Mouse (Mus musculus) MEL (cell line): ENCODE measurements at regions not wholly inside any gene's neighbourhood (a gene's known extent, or its start where the extent isn't known, plus 50 kb on each side); places are given as distances from the start of the nearest gene placed in this dataset.

Source experiments
- HCFC1 ChIP-seq: IDR thresholded peaks from 2 replicates; pipeline ENCODE4 v1.6.1; 2012; ENCODE audit warnings: low read depth, mild to moderate bottlenecking, inconsistent platforms, low read length, improper control_type of control experiment, moderate library complexity
- POLR2AphosphoS5 ChIP-seq: IDR thresholded peaks from 2 replicates; pipeline ENCODE4 v1.6.1; 2012; ENCODE audit warnings: low read depth, borderline replicate concordance, mild to moderate bottlenecking, inconsistent platforms, low read length, moderate library complexity, mixed read lengths
- ZKSCAN1 ChIP-seq: IDR thresholded peaks from 2 replicates; pipeline ENCODE4 v1.6.1; 2012; ENCODE audit warnings: low read depth, mild to moderate bottlenecking, inconsistent platforms, low read length, improper control_type of control experiment, moderate library complexity

DNA sequence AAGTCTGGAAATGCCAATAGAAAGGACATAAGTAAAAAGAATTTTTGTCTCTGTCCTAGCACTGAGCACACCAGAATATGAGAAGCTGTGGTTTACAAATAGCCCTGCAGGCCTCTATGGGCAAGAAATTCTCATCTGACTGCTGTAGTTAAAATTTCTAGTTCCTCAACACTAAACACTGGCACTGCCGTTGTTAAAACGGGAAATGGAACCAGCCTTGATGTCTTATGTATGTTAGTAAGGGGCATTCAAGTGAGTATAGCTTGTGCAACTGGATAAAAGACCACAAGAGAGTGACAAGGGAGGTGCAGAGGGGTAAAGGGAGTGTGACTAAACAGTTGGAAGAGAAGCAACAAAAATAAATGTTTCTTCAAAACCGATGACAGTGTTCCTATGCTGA, 65.7 kb upstream of the Tfec start:
- no peak for TF ChIP-seq POLR2AphosphoS5
- no peak for TF ChIP-seq HCFC1
- no peak for TF ChIP-seq ZKSCAN1
